Mouse (Mus musculus) natural killer cell, adult 2 months (primary cell): ENCODE measurements around the gene Pdcd2l.
"Not testable (repeated sequence)": the region's sequence is repeated elsewhere in the genome, so short reads cannot be mapped to it uniquely, and the experiment has no call there.

Source experiments
- DNase-seq, 2 experiments: peaks; one replicate each; pipeline ENCODE4 v3.0.0; 2022; ENCODE audit warnings: low spot score in 2 of 2

Gene Pdcd2l

DNA sequence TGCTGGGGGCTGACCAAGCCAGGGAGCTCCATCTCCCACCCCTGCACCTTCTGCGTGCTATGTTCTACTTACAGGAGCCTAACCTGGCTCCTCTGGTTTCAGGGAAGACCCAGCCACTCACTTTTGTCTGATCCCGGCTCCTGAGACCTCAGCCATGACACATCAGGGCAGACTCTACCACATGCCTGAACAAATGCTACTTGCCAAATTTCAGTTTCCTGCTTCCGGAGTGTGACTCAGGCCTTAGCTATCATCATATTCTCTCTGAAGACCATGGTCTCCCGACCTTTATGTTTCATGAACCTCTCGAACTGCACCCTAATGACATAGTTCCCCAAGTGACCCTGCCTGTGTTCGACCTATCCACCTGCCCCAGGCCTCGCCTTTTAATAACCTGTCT lies 16.8 kb upstream of the Pdcd2l start:
- DNase-seq, result no peak

DNA sequence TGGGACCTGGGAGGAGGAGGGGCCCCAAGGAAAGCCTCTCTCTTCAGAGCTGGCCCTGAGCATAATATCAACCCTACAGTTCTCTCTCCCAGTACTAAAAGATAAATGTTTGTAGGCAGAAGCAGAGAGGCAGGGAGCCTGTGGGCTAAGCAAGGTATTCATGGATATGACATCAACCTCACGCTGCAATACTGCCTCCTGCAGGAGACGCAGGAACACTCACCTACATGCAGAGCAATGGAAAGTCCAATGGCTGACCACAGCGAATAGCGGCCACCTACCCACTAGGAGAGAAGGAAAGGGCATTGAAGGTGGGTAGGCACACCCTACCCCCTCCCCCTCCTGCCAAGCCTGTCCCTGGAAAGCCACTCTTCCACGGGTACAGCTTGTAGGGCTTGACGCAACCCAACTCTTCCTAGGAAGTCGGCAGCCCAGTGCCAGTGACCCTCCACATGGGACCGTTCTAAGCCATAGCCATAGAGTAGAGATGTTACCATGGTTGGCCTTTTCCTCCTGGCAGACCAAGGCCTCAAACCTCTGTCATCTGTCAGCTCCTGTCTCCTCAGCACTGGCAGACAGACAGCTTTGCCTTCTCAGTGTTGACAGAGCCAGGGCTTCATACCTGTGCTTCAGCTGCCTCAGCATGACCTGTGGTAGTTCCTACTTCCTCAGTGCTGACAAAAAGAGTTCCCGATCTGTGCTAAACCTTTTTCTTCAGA lies 11.7 kb upstream of the Pdcd2l start:
- no peak for DNase-seq

GRCm38 (mm10) chr7:34206331-34206730 lies 9.9 kb upstream of the Pdcd2l start:
- no peak for DNase-seq

- DNase-seq, result not testable (repeated sequence)
These were observed 5.7 kb upstream of the Pdcd2l start for GRCm38 (mm10) chr7:34202147-34202546.

DNA sequence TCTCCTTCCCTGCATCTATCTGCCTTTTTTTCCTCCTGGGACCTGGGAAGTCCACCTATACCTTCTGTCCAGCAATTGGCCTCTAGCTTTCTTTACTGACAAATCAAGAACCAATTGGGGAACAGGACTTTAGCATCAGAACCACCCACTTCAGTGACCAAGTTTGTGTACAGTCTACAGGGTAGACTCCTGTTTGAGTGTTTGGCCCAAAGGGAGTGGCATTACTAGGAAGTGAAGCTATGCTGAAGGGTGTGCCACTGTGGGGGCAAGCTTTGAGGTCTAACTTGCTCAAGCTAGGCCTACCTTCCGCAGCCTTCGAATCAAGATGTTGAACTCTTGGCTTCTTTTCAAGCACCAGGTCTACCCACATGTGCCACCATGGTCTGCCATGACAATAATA lies 4.4 kb upstream of the Pdcd2l start:
- DNase-seq, result no peak

DNA sequence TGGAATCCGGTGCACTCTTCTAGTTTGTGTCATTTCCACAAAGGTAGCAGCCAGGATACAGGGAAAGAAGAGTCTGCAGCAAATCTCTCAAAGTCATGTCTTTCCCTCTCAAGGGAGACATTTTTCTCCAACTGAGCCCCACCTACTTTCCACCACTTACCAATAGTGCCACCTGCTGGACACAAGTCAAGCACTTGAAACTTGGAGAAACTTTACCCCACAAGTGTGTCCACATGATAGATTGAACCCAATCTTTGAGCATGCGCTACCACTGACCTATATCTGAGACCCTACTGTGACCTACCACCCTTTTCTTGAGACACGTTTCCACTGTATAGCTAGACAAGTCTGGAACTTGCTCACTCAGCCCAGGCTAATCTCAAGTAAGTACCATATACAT lies 1.9 kb upstream of the Pdcd2l start:
- peak; percentile 40 to 54 for DNase-seq

DNA sequence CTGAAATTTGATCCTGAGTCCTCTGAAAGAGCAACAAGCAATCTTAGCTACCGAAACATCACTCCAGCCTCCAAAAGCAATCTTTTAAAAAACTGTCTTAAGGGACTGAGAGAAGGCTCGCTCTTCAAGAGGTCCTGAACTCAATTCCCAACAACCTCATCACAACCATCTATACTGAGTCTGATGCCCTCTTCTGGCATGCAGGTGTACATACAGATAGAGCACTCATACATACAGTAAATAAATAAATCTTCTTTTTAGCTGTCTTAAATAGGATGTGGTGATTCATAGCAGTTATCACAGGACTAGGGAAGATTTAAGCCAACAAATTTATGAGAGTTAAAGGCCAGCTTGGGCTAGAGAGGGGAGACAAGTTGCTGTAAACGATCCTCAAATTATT lies 829 bp downstream of the Pdcd2l start:
- DNase-seq, result no peak

DNA sequence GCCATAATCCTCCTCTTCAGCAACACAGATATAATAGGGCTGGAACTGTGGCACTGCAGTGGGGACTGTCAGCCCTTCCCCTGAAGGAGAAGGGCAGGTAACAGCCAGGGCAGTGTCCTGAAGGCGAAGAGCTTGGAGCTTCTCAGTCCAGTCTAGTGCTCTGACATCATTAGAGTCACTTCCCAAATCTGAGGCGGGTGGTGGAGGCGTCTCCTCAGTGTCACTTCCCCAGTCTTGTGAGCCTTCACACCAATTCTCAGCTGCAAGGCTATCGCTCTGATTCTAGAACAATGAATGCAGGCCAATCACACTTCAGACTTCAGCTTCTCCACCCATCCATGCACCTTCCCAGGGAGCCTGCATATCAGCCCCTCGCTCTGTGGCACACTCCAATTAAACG lies 3.6 kb downstream of the Pdcd2l start:
- DNase-seq, result no peak

DNA sequence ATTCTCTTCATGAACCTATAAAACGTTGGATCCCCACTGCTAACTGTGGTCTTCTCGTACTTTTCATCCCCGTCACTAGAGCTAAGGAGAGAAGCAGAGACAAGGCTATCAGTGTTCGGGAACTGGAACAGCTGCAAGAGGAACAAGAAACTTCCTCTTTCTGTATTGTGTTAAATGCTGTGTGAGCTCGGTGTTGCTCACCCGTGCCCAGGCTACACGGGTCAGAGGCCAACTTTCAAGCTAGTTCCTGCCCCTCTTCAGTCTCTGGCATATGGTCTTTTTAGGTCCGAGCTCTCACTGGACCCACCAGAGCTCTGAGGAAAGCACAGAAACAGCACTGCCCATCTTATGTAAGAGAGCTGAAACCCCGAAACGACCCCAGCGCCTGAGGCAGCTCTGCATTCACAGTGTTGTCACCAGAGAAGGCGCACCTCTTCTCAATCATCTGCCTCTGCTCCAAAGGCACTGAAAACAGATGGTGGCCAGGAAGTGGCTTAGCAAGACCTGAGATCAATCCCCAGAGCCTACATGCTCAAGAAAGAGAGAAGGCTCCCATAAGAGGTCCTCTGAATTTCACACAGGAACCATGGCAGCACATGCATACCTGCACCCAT lies 7.0 kb downstream of the Pdcd2l start:
- peak in 1 of 2 experiments; percentile 34 for DNase-seq

DNA sequence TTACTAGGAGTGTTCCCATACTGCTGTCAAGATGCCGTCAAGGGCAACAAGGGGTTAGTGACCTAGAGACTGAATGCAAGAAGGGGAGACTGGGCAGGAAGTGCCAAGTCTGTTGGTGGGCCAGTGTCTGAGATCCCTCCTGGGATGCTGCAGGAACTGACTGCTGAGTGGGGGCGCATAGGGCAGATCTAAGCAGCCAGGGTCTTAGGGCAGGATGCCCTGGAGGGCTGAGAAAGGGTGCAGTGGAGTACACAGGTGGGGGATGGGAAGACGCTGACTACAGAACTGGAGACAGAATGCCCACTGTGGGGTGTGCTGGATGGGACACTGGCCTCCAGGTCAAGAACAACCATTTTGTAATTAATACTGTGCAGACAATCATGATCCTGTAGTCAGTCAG lies 12.7 kb downstream of the Pdcd2l start:
- DNase-seq, result no peak

DNA sequence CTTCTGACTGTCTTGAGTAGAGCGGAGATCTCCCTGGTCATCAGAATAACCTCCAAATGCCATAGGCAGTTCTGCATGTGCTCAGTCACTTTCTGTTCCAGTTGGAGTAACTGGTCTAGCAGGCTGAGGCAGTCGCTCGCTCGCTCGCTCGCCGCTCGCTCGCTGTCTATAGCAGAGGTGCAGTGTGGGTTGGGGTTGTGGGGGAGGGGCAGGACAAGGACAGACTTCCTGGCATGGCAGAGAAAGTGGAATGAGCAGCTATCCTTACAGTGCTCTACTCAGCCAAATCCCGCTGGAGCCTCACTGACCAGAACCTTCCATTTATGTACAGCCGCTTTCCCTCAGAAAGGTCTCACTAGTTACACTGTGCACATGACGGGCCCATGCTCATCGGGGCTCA lies 13.1 kb downstream of the Pdcd2l start:
- DNase-seq, result no peak

DNA sequence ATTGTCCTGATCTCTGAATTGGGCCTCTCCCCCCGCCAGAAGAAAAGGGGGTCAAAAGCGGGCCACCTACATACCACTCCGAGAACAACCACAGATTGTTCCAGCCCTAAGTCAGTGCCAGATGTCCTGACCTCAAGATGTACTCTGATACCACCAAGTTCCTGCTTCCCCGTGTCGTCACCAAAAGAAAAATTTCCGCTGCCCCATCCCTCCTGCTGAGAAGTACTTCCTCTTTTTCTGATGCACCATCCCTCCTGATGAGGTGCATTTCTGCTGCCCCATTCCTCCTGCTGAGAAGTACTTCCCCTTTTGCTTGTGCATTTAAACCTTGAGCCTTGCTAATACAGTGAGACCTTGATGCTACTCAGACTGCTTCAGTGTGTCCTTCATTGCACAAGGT lies 20.2 kb downstream of the Pdcd2l start:
- DNase-seq, result peak in 1 of 2 experiments; percentile 17

- no peak for DNase-seq
These were observed 24.2 kb downstream of the Pdcd2l start for GRCm38 (mm10) chr7:34172251-34172650.

DNA sequence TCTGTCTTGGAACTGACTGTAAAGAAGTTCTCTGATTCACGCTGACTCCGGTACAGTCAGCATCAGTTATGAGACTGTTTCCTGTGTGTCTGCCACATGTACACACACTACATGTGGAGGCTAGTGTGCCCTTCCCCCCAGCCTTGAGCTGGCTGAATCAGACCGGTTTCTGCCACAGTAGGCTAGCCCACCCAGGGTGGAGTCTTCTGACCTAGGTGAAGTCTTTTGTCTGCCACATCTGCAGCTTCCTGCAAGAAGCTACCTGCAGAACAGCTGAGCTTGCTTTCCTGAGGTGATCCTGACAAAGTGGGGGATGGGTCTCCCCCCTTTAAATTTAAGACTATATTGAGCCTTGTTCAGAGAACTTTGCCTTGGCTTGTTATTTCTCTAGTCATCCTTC lies 27.0 kb downstream of the Pdcd2l start, which contains the start of gene Uba2:
Gene Uba2, minus strand, starts transcription at position 146 of the 400 bp plus-strand sequence.
- DNase-seq, result no peak

DNA sequence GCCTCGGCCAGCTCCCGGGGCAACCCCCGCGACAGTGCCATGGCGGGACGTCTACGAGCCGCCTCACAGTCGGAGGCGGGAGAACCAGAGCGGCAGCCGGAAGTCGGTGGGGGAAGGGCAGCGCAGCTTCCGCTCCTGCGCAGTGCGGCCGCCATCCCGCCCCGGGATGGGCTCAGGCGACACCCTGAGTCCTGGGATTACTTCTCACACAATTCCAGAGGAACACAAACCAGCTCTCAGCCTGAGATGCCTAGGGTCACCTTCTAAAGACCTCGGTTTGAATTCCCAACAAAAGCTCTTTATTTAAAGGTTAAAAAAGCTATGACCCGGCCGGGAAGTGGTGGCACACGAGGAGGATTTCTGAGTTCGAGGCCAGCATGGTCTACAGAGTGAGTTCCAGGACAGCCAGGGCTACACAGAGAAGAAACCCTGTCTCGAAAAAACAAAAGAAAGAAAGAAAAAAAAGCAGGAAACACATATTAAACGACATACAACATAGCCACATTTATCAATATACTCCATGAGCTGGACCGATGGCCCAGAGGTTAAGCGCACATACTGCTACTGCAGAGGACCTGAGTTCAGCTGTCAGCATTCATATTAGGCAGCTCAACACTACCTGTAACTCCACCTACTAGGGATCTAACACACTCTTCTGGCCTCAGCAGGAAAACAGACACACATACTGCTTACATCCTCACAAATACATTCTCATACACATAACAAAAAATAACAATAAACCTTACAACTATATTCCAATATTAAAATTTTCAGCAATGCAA lies 27.8 kb downstream of the Pdcd2l start:
- peak; percentile 81 to 86 for DNase-seq

DNA sequence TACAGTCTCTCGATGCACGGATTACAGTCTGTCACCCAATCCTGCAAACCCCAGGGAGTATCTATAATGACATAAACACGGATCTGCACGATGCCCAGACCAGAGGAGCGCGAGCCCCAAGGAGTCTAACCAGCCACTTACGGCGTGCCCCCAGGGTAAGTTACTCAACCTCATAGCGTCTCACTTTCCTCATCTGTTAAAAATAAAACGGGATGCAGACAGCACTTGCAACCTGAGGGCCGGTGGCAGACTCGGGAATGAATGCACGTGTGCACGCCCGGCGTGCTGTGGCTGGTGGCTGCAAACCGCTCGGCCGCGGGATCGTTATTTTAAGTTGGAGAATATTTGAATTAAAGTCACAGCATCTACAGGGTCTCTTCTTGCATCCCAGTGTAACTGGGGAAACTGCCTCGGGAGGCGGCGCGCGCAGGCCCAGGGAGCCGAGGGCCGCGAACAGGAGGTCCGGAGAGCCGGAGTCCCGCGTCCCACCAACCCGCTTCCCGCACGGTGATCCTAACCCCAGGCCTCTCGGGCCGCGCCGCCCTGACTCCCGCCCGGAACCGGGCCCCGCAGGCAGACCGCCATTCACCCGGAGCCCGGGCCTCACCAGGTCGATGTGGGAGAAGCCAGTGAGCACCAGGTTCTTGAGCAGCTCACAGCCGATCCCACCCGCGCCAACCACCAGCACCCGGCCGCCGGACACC lies 28.5 kb downstream of the Pdcd2l start:
- no peak for DNase-seq

DNA sequence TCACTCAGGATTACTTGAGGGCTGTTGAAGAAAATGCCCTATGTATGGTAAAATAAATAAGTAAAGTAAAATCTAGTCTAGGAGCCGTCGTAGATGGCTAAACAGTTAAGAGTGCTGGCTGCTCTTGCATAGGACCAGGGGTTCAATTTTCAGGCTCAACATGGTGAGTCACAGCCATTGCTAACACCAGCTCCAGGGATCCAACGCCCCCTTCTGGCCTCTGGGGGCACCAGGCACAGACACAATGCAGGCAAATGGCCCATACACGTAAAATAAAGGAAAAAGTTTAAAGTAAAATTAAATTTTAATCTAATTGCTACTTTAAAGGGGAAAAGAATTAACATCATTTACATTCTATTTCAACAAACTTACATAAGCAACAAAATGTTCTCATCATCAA lies 29.6 kb downstream of the Pdcd2l start:
- peak; percentile 21 to 57 for DNase-seq

GRCm38 (mm10) chr7:34165999-34166398 lies 30.5 kb downstream of the Pdcd2l start:
- DNase-seq, result no peak

GRCm38 (mm10) chr7:34164671-34165070 lies 31.8 kb downstream of the Pdcd2l start:
- no peak for DNase-seq

GRCm38 (mm10) chr7:34159167-34159566 lies 37.3 kb downstream of the Pdcd2l start:
- DNase-seq, result no peak

- no peak for DNase-seq
These were observed 38.5 kb downstream of the Pdcd2l start for GRCm38 (mm10) chr7:34157994-34158393.

DNA sequence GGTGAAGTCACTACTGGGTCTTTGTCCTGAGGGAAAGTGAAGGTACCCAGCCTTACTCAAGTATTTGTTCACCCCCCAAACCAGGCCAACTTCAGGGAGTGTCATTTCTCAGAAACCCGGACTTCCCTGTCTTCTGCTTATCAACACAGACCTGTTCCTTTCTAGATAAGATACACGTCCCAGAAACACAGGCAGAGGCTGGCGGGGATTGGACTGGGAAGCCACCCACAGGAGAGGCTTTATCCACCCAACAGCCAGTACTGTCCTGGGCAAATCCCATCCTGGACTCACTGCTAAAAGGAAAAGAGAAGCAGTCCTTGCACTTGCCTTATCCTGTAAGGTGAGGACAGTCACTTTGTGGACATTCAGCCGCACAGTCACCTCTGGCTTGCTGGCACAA lies 49.3 kb downstream of the Pdcd2l start:
- DNase-seq, result no peak
